Mouse (Mus musculus): ENCODE data around the gene Zcwpw1.

DNA sequence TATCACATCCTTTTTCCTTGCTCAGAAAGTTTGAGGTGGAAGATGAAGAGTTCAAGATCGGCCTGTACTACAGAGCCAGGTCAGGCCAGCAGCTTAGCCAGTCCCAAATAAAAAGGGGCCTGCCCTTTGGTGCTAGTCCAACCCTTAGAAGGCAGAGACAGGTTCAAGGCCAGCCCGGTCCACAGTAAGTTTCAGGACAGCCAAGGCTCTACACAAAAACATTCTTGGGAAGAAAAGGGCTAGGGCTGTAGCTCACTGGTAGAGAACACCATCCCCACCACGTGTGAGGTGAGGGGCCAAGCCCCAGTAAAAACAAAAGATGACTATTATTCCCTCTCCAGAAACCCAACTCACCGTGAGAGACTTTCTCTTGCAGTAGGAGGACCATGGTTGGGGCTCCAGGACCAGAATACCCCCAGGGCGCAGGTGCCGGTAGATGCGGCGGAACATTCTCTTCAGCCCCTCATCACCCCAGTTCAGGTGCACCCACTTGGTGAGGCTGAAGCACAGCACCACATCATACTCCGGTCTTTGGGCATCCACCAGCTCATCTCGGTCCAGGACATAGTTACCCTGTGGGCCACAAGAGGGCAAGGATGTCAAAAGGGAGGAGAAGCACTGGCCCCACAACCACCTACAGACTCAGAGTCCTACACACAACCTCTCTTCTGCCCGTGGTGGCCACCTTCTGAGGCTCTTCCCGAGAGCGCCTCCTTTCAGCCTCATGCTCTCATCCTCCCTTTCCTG is 4.6 kb upstream of the Zcwpw1 start:
- no peak for TF ChIP-seq MYOD1 (IDR thresholded peaks at IDR 0.05; ENCODE audit: control insufficient read depth in 1 of 3, insufficient read length in 2 of 3, low read depth in 2 of 3)
- TF ChIP-seq POLR2A (IDR thresholded peaks at IDR 0.05; ENCODE audit: insufficient read length, low read depth) = no peak
- no peak for TF ChIP-seq TCF12 (IDR thresholded peaks at IDR 0.05; ENCODE audit: insufficient read depth, poor library complexity, severe bottlenecking)
- no peak for TF ChIP-seq MAX (IDR thresholded peaks at IDR 0.05; ENCODE audit: low read depth)
- no peak for TF ChIP-seq POLR2AphosphoS2 (IDR thresholded peaks at IDR 0.05; ENCODE audit: insufficient read length, low read depth)
